Mouse (Mus musculus) myocyte (in vitro differentiated cells): ENCODE data around the gene Tgm2. TPM values are rescaled to one million over a fixed set of nuclear protein-coding genes. Genes with fewer than 3 reads are reported as not detected.

ENCODE experiments used
- H3K27me3 ChIP-seq: one replicate; pipeline ENCODE4 v1.6.1; 2011; ENCODE audit not compliant: control insufficient read depth, insufficient read depth, insufficient read length
- H3K36me3 ChIP-seq: one replicate; pipeline ENCODE4 v1.6.1; 2011; ENCODE audit not compliant: control insufficient read depth, insufficient read depth
- H3K4me2 ChIP-seq: one replicate; pipeline ENCODE4 v1.6.1; 2011; ENCODE audit warnings: low read depth, control low read depth
- H3K4me3 ChIP-seq: one replicate; pipeline ENCODE4 v1.5.1; 2011; ENCODE audit warnings: mild to moderate bottlenecking, control low read depth, moderate library complexity
- H3K79me2 ChIP-seq: one replicate; pipeline ENCODE4 v1.6.1; 2011; ENCODE audit not compliant: control insufficient read depth, insufficient read depth
- H3ac ChIP-seq: one replicate; pipeline ENCODE4 v1.6.1; 2011; ENCODE audit not compliant: control insufficient read depth, insufficient read length
- CEBPB ChIP-seq: IDR thresholded peaks from 2 replicates; pipeline ENCODE4 v1.6.1; 2011; ENCODE audit warnings: mild to moderate bottlenecking, moderate library complexity; ENCODE audit not compliant: poor library complexity, insufficient read depth, severe bottlenecking
- E2F4 ChIP-seq: IDR thresholded peaks from one replicate; pipeline ENCODE4 v1.6.1; 2011; ENCODE audit warnings: mild to moderate bottlenecking, control low read depth, moderate library complexity; ENCODE audit not compliant: insufficient read depth
- MAX ChIP-seq: IDR thresholded peaks from one replicate; pipeline ENCODE4 v1.6.1; 2011; ENCODE audit warnings: low read depth, mild to moderate bottlenecking, control low read depth
- MYOD1 ChIP-seq, 3 experiments: IDR thresholded peaks; one replicate each; pipeline ENCODE4 v1.6.1; 2011; ENCODE audit warnings: control low read depth in 2 of 3, low read depth in 2 of 3, mild to moderate bottlenecking in 2 of 3, moderate library complexity in 1 of 3; ENCODE audit not compliant: insufficient read length in 2 of 3, control insufficient read depth in 1 of 3
- MYOG ChIP-seq, 3 experiments: IDR thresholded peaks; one replicate each; pipeline ENCODE4 v1.6.1; 2011; ENCODE audit warnings: control low read depth in 2 of 3, low read depth in 2 of 3, mild to moderate bottlenecking in 2 of 3; ENCODE audit not compliant: insufficient read length in 2 of 3, control insufficient read depth in 1 of 3, insufficient read depth in 1 of 3
- POLR2A ChIP-seq: IDR thresholded peaks from one replicate; pipeline ENCODE4 v1.6.1; 2011; ENCODE audit warnings: low read depth, mild to moderate bottlenecking, control low read depth, moderate library complexity; ENCODE audit not compliant: insufficient read length
- POLR2AphosphoS2 ChIP-seq: IDR thresholded peaks from one replicate; pipeline ENCODE4 v1.6.1; 2011; ENCODE audit warnings: low read depth, control low read depth; ENCODE audit not compliant: insufficient read length
- REST ChIP-seq: IDR thresholded peaks from one replicate; pipeline ENCODE4 v1.6.1; 2011; ENCODE audit warnings: mild to moderate bottlenecking, control low read depth, moderate library complexity; ENCODE audit not compliant: insufficient read depth, insufficient read length
- SRF ChIP-seq: IDR thresholded peaks from one replicate; pipeline ENCODE4 v1.6.1; 2011; ENCODE audit warnings: low read depth; ENCODE audit not compliant: control insufficient read depth, insufficient read length
- TCF12 ChIP-seq: IDR thresholded peaks from one replicate; pipeline ENCODE4 v1.6.1; 2011; ENCODE audit warnings: mild to moderate bottlenecking, control low read depth; ENCODE audit not compliant: poor library complexity, insufficient read depth, severe bottlenecking
- TCF3 ChIP-seq: IDR thresholded peaks from one replicate; pipeline ENCODE4 v1.6.1; 2011; ENCODE audit warnings: low read depth, control low read depth; ENCODE audit not compliant: insufficient read length
- USF1 ChIP-seq: IDR thresholded peaks from one replicate; pipeline ENCODE4 v1.6.1; 2011; ENCODE audit warnings: low read depth, mild to moderate bottlenecking, control low read depth, moderate library complexity
- polyA plus RNA-seq: library from polyadenylated mRNA; unstranded; fragments of >200 nt; fragmentation: generic; extraction: Trizol; gene quantifications from one replicate; pipeline ENCODE4 v1.2.1, GENCODE M21; 2012; ENCODE audit warnings: missing spikeins

Tgm2 gene
- polyA plus RNA-seq, 1 experiment: 61.0 TPM

GRCm38 (mm10) chr2:158189451-158189850, 43.2 kb upstream of the Tgm2 start:
- Histone ChIP-seq H3K27me3 (no peaks in the 10 kb centered on the region), H3K4me3 (no peak overlapping the region), H3K36me3 (no peaks in the 10 kb centered on the region), H3ac (no peak overlapping the region), H3K4me2 (peak overlapping the region; percentile 38), H3K79me2 (no peaks in the 10 kb centered on the region)
- no peak for TF ChIP-seq MAX

GRCm38 (mm10) chr2:158186206-158186871, 40.1 kb upstream of the Tgm2 start:
- TF ChIP-seq TCF12 (no peak), USF1 (no peak), POLR2AphosphoS2 (no peak), E2F4 (no peak), REST (no peak), CEBPB (no peak), MYOD1 (IDR thresholded peaks at IDR 0.05; ENCODE audit: control insufficient read depth in 1 of 3, insufficient read length in 2 of 3, low read depth in 2 of 3) (no peak), SRF (no peak)
- Histone ChIP-seq H3K36me3 (no peaks in the 10 kb centered on the region), H3K79me2 (no peaks in the 10 kb centered on the region), H3K4me3 (no peak overlapping the region), H3ac (no peak overlapping the region), H3K4me2 (no peak overlapping the region), H3K27me3 (no peaks in the 10 kb centered on the region)

GRCm38 (mm10) chr2:158183266-158183665, 37.0 kb upstream of the Tgm2 start:
- H3K79me2 ChIP-seq: no peaks in the 10 kb centered on the region
- TF ChIP-seq POLR2A: no peak
- no peak for TF ChIP-seq USF1
- TF ChIP-seq POLR2AphosphoS2: no peak
- no peak for TF ChIP-seq TCF12
- no peak for TF ChIP-seq MYOG (IDR thresholded peaks at IDR 0.05; ENCODE audit: control insufficient read depth in 1 of 3, insufficient read depth in 1 of 3, insufficient read length in 2 of 3, low read depth in 2 of 3)
- TF ChIP-seq E2F4: no peak
- TF ChIP-seq MYOD1 (IDR thresholded peaks at IDR 0.05; ENCODE audit: control insufficient read depth in 1 of 3, insufficient read length in 2 of 3, low read depth in 2 of 3): no peak
- no peak overlapping the region for H3ac ChIP-seq
- H3K27me3 ChIP-seq: no peaks in the 10 kb centered on the region
- no peaks in the 10 kb centered on the region for H3K36me3 ChIP-seq
- no peak overlapping the region for H3K4me3 ChIP-seq
- no peak overlapping the region for H3K4me2 ChIP-seq

- TF ChIP-seq MAX: no peak
- no peak for TF ChIP-seq CEBPB
- TF ChIP-seq TCF12: no peak
- no peak for TF ChIP-seq TCF3
- TF ChIP-seq MYOD1 (IDR thresholded peaks at IDR 0.05; ENCODE audit: control insufficient read depth in 1 of 3, insufficient read length in 2 of 3, low read depth in 2 of 3): no peak
- no peak for TF ChIP-seq E2F4
- TF ChIP-seq SRF: no peak
- TF ChIP-seq REST: no peak
- TF ChIP-seq POLR2A: no peak
- TF ChIP-seq POLR2AphosphoS2: no peak
- TF ChIP-seq MYOG (IDR thresholded peaks at IDR 0.05; ENCODE audit: control insufficient read depth in 1 of 3, insufficient read depth in 1 of 3, insufficient read length in 2 of 3, low read depth in 2 of 3): no peak
- TF ChIP-seq USF1: no peak
- Histone ChIP-seq H3K27me3 (no peaks in the 10 kb centered on the region), H3K4me2 (no peak overlapping the region), H3ac (no peak overlapping the region), H3K36me3 (no peaks in the 10 kb centered on the region), H3K4me3 (no peak overlapping the region), H3K79me2 (no peaks in the 10 kb centered on the region)
These were observed 35.7 kb upstream of the Tgm2 start for GRCm38 (mm10) chr2:158181932-158182331.

- no peak overlapping the region for H3K4me3 ChIP-seq
- H3K36me3 ChIP-seq: no peaks in the 10 kb centered on the region
- H3K4me2 ChIP-seq: no peak overlapping the region
- H3K27me3 ChIP-seq: no peaks in the 10 kb centered on the region
- H3ac ChIP-seq: no peak overlapping the region
- TF ChIP-seq POLR2A: no peak
- TF ChIP-seq USF1: peak; percentile 19
- no peaks in the 10 kb centered on the region for H3K79me2 ChIP-seq
These were observed 34.6 kb upstream of the Tgm2 start for GRCm38 (mm10) chr2:158180797-158181196.
